Mouse (Mus musculus) embryonic facial prominence, embryonic 11.5 days (tissue): ENCODE results near the gene Stx8. TPM values are rescaled to one million over a fixed set of nuclear protein-coding genes. Genes with fewer than 3 reads are reported as not detected.

Experiments used
- ATAC-seq: fragments of 200-750 bp; cut with Nextera tagmentation; replicated peaks from 2 replicates; pipeline ENCODE4 v1.8.0; 2017; ENCODE audit warnings: low read depth; ENCODE audit not compliant: insufficient number of reproducible peaks, low FRiP score, low TSS enrichment
- DNase-seq: peaks from one replicate; pipeline ENCODE4 v3.0.0-alpha.2; 2015; ENCODE audit warnings: low spot score
- H3K27ac ChIP-seq: fragments of 300-500 bp; sonication (generic); replicated peaks from 2 replicates; pipeline ENCODE4 v1.5.1; 2014; ENCODE audit warnings: mild to moderate bottlenecking, low read depth, low read length, control low read depth
- H3K27me3 ChIP-seq: fragments of 300-500 bp; sonication (generic); 2 replicates; pipeline ENCODE4 v1.6.1; 2014; ENCODE audit warnings: mild to moderate bottlenecking, low read length, moderate library complexity, mixed read lengths; ENCODE audit not compliant: control insufficient read depth, insufficient read depth
- H3K36me3 ChIP-seq: fragments of 300-500 bp; sonication (generic); replicated peaks from 2 replicates; pipeline ENCODE4 v1.6.1; 2014; ENCODE audit warnings: low read depth, mild to moderate bottlenecking, low read length, moderate library complexity, mixed read lengths; ENCODE audit not compliant: control insufficient read depth, insufficient read depth
- H3K4me1 ChIP-seq: fragments of 300-500 bp; sonication (generic); 2 replicates; pipeline ENCODE4 v1.6.1; 2014; ENCODE audit warnings: low read length, mixed read lengths; ENCODE audit not compliant: control insufficient read depth, insufficient read depth
- H3K4me2 ChIP-seq: fragments of 300-500 bp; sonication (generic); 2 replicates; pipeline ENCODE4 v1.6.1; 2014; ENCODE audit warnings: low read depth, mild to moderate bottlenecking, control low read depth, low read length, moderate library complexity
- H3K4me3 ChIP-seq: fragments of 300-500 bp; sonication (generic); 2 replicates; pipeline ENCODE4 v1.5.1; 2014; ENCODE audit warnings: low read depth, low read length, control low read depth
- H3K9ac ChIP-seq: fragments of 300-500 bp; sonication (generic); replicated peaks from 2 replicates; pipeline ENCODE4 v1.6.1; 2014; ENCODE audit warnings: mild to moderate bottlenecking, control low read depth, low read length
- H3K9me3 ChIP-seq: fragments of 300-500 bp; sonication (generic); replicated peaks from 2 replicates; pipeline ENCODE4 v1.6.1; 2016; ENCODE audit warnings: mild to moderate bottlenecking, low read length, inconsistent platforms, mixed read lengths; ENCODE audit not compliant: control insufficient read depth
- whole genome bisulfite sequencing: fragments of 180-500 bp; shearing (Covaris S2); extraction: QIAGEN DNeasy Blood & Tissue Kit; methylation state at CpG from one replicate; pipeline ENCODE4 v1.1.7; 2014; 5-methylcytosine and 5-hydroxymethylcytosine counted together
- polyA plus RNA-seq: library from polyadenylated mRNA; unstranded; fragments of >200 nt; fragmentation: Nextera tagmentation; extraction: Ambion mirVana; gene quantifications from 2 replicates; pipeline ENCODE4 v1.2.1, GENCODE M21; 2014

Stx8 gene
- polyA plus RNA-seq, 1 experiment from 2014 or later, result 60.9 TPM

- Histone ChIP-seq H3K9me3 (no peaks in the 10 kb centered on the region), H3K27me3 (no peaks in the 10 kb centered on the region), H3K4me1 (no peaks in the 10 kb centered on the region), H3K9ac (no peak overlapping the region), H3K4me2 (no peak overlapping the region), H3K36me3 (no peaks in the 10 kb centered on the region), H3K4me3 (no peak overlapping the region), H3K27ac (no peak overlapping the region)
- DNase-seq (no peak), ATAC-seq (no peak)
- WGBS, result 85% methylated on average over 7 of the region's 7 CpGs
These were observed 206.1 kb downstream of the Stx8 start for GRCm38 (mm10) chr11:68171973-68172647.

GRCm38 (mm10) chr11:68172648-68173045, 206.7 kb downstream of the Stx8 start:
- Histone ChIP-seq H3K4me3 (no peak overlapping the region), H3K36me3 (no peaks in the 10 kb centered on the region), H3K4me1 (no peaks in the 10 kb centered on the region), H3K9ac (no peak overlapping the region), H3K27me3 (no peaks in the 10 kb centered on the region), H3K9me3 (no peaks in the 10 kb centered on the region), H3K27ac (no peak overlapping the region), H3K4me2 (no peak overlapping the region)
- no peak for DNase-seq
- WGBS, result 80% methylated on average over 4 of the region's 4 CpGs
- no peak for ATAC-seq

- H3K9ac ChIP-seq, result no peak overlapping the region
- no peaks in the 10 kb centered on the region for H3K9me3 ChIP-seq
- no peaks in the 10 kb centered on the region for H3K27me3 ChIP-seq
- no peaks in the 10 kb centered on the region for H3K4me1 ChIP-seq
- peak; percentile 63 for DNase-seq
- no peak overlapping the region for H3K27ac ChIP-seq
- no peak overlapping the region for H3K4me3 ChIP-seq
- no peaks in the 10 kb centered on the region for H3K36me3 ChIP-seq
- no peak overlapping the region for H3K4me2 ChIP-seq
- no peak for ATAC-seq
- WGBS, result 65% methylated on average over 4 of the region's 4 CpGs
These were observed 210.6 kb downstream of the Stx8 start for GRCm38 (mm10) chr11:68176550-68176949.

GRCm38 (mm10) chr11:68177415-68177814, 211.4 kb downstream of the Stx8 start:
- Histone ChIP-seq H3K9me3 (no peaks in the 10 kb centered on the region), H3K27ac (no peak overlapping the region), H3K27me3 (no peaks in the 10 kb centered on the region), H3K36me3 (no peaks in the 10 kb centered on the region), H3K9ac (no peak overlapping the region), H3K4me2 (no peak overlapping the region), H3K4me1 (no peaks in the 10 kb centered on the region), H3K4me3 (no peak overlapping the region)
- ATAC-seq (no peak), DNase-seq (no peak)
- WGBS, result 82% methylated on average over 7 of the region's 7 CpGs

GRCm38 (mm10) chr11:68185647-68186046, 219.7 kb downstream of the Stx8 start:
- WGBS, result 91% methylated on average over 3 of the region's 3 CpGs
- Histone ChIP-seq H3K27me3 (no peaks in the 10 kb centered on the region), H3K36me3 (no peaks in the 10 kb centered on the region), H3K9ac (no peak overlapping the region), H3K4me1 (no peaks in the 10 kb centered on the region), H3K4me2 (no peak overlapping the region), H3K4me3 (no peak overlapping the region), H3K9me3 (no peaks in the 10 kb centered on the region), H3K27ac (no peak overlapping the region)
- DNase-seq (no peak), ATAC-seq (no peak)

- Histone ChIP-seq H3K9me3 (no peaks in the 10 kb centered on the region), H3K4me2 (no peak overlapping the region), H3K36me3 (no peaks in the 10 kb centered on the region), H3K27ac (no peak overlapping the region), H3K9ac (no peak overlapping the region), H3K27me3 (no peaks in the 10 kb centered on the region), H3K4me3 (no peak overlapping the region), H3K4me1 (no peaks in the 10 kb centered on the region)
- DNase-seq (no peak), ATAC-seq (no peak)
- WGBS, result 64% methylated on average over 8 of the region's 8 CpGs
These were observed 221.2 kb downstream of the Stx8 start for GRCm38 (mm10) chr11:68187242-68187641.

- no peak overlapping the region for H3K4me3 ChIP-seq
- ATAC-seq (no peak), DNase-seq (peak; percentile 24)
- H3K27ac ChIP-seq, result no peak overlapping the region
- H3K4me2 ChIP-seq, result no peak overlapping the region
- H3K27me3 ChIP-seq, result no peaks in the 10 kb centered on the region
- H3K9ac ChIP-seq, result no peak overlapping the region
- 54% methylated on average over 12 of the region's 12 CpGs for WGBS
- no peaks in the 10 kb centered on the region for H3K9me3 ChIP-seq
- H3K36me3 ChIP-seq, result no peaks in the 10 kb centered on the region
- no peaks in the 10 kb centered on the region for H3K4me1 ChIP-seq
These were observed 222.8 kb downstream of the Stx8 start for GRCm38 (mm10) chr11:68188695-68189201.

- Histone ChIP-seq H3K9ac (no peak overlapping the region), H3K9me3 (no peaks in the 10 kb centered on the region), H3K4me2 (no peak overlapping the region), H3K4me3 (no peak overlapping the region), H3K4me1 (peaks cover 6% of the 10 kb centered on the region), H3K27me3 (no peaks in the 10 kb centered on the region), H3K27ac (no peak overlapping the region), H3K36me3 (no peaks in the 10 kb centered on the region)
- WGBS, result 82% methylated on average over 5 of the region's 5 CpGs
- ATAC-seq, result no peak
- no peak for DNase-seq
These were observed 224.9 kb downstream of the Stx8 start for GRCm38 (mm10) chr11:68190849-68191248.
